8 mouse cellular contexts compared by ENCODE assay signal in genomic region chrX:169879481-169880362, GRCm38 (mm10).
DNase-seq lines count a peak whose midpoint lies in the region; ATAC-seq lines count a peak whose summit lies in the region.

No protein-coding gene starts in this region.

- no peaks in the 10 kb centered on the region for H3K36me3 ChIP-seq in forebrain, embryonic 12.5 days (replicated peaks)
- H3K36me3 ChIP-seq in heart, embryonic 15.5 days = no peaks in the 10 kb centered on the region
- H3K36me3 ChIP-seq in liver, embryonic 12.5 days = no peaks in the 10 kb centered on the region

- no peaks in the 10 kb centered on the region for H3K9me3 ChIP-seq in forebrain, embryonic 12.5 days
- H3K9me3 ChIP-seq in heart, embryonic 15.5 days (replicated peaks) = no peaks in the 10 kb centered on the region
- H3K9me3 ChIP-seq in liver, embryonic 12.5 days (replicated peaks) = no peaks in the 10 kb centered on the region

- H3K27ac ChIP-seq in forebrain, embryonic 12.5 days = peak overlapping the region; percentile 84
- H3K27ac ChIP-seq in heart, embryonic 15.5 days = peak overlapping the region; percentile 75
- H3K27ac ChIP-seq in liver, embryonic 12.5 days = no peak overlapping the region

- DNase-seq in brain, adult 2 months (ENCODE audit: low read depth, low spot score) = peak; percentile 66
- peak; percentile 89 for DNase-seq in kidney, postnatal 10 days
- peak; percentile 41 for DNase-seq in naive thymus-derived CD4-positive, alpha-beta T cell, adult 2 months (ENCODE audit: low read depth)
- peak; percentile 78 for DNase-seq in testis, postnatal 14 days (ENCODE audit: low spot score)

- peak overlapping the region; percentile 69 for H3K9ac ChIP-seq in forebrain, embryonic 12.5 days
- H3K9ac ChIP-seq in heart, embryonic 15.5 days = peak overlapping the region; percentile 56
- H3K9ac ChIP-seq in liver, embryonic 12.5 days = no peak overlapping the region; the same call in 1 of the 2 replicates

- peaks cover 32% of the 10 kb centered on the region for H3K27me3 ChIP-seq in forebrain, embryonic 12.5 days
- peaks cover 8% of the 10 kb centered on the region; the same call in 1 of the 2 replicates for H3K27me3 ChIP-seq in heart, embryonic 15.5 days
- H3K27me3 ChIP-seq in liver, embryonic 12.5 days (replicated peaks) = peaks cover 31% of the 10 kb centered on the region

- ATAC-seq in CD4-positive, CD25-positive, alpha-beta regulatory T cell, adult 4 months = peak; percentile 34
- ATAC-seq in forebrain, embryonic 12.5 days (ENCODE audit: low FRiP score) = peak; percentile 89
- ATAC-seq in heart, embryonic 15.5 days (replicated peaks; ENCODE audit: insufficient number of reproducible peaks, insufficient read depth, low FRiP score, low read depth) = peak; percentile 89
- peak; percentile 68 for ATAC-seq in liver, embryonic 12.5 days

- peak overlapping the region; percentile 56 for H3K4me2 ChIP-seq in forebrain, embryonic 12.5 days
- peak overlapping the region; percentile 74 for H3K4me2 ChIP-seq in heart, embryonic 15.5 days
- H3K4me2 ChIP-seq in liver, embryonic 12.5 days = peak overlapping the region; percentile 61

- H3K4me3 ChIP-seq in forebrain, embryonic 12.5 days (replicated peaks) = peak overlapping the region; percentile 56
- H3K4me3 ChIP-seq in heart, embryonic 15.5 days = peak overlapping the region; percentile 63
- peak overlapping the region; percentile 46 for H3K4me3 ChIP-seq in liver, embryonic 12.5 days

- 5% methylated on average over 36 of the region's 36 CpGs for WGBS in forebrain, embryonic 12.5 days
- WGBS in heart, embryonic 15.5 days = 10% methylated on average over 36 of the region's 36 CpGs
- 5% methylated on average over 36 of the region's 36 CpGs for WGBS in liver, embryonic 12.5 days (ENCODE audit: insufficient replicate concordance)

- H3K4me1 ChIP-seq in forebrain, embryonic 12.5 days = peaks cover 15% of the 10 kb centered on the region; the same call in 1 of the 2 replicates
- H3K4me1 ChIP-seq in heart, embryonic 15.5 days (replicated peaks) = peaks cover 9% of the 10 kb centered on the region
- H3K4me1 ChIP-seq in liver, embryonic 12.5 days = no peaks in the 10 kb centered on the region

Comparison
In these comparisons a context has a peak if more than half of its experiments do, and no peak if none do; other contexts are left out.
1. ATAC-seq: peak in every context shown above with its lines; median percentile 89 in forebrain, embryonic 12.5 days; 89 in heart, embryonic 15.5 days; 68 in liver, embryonic 12.5 days; 34 in CD4-positive, CD25-positive, alpha-beta regulatory T cell, adult 4 months.